Mouse (Mus musculus): ENCODE measurements at regions not wholly inside any gene's neighbourhood (a gene's known extent, or its start where the extent isn't known, plus 50 kb on each side); places are given as distances from the start of the nearest gene placed in this dataset.
"Not testable (repeated sequence)": the region's sequence is repeated elsewhere in the genome, so short reads cannot be mapped to it uniquely, and the experiment has no call there.

DNA sequence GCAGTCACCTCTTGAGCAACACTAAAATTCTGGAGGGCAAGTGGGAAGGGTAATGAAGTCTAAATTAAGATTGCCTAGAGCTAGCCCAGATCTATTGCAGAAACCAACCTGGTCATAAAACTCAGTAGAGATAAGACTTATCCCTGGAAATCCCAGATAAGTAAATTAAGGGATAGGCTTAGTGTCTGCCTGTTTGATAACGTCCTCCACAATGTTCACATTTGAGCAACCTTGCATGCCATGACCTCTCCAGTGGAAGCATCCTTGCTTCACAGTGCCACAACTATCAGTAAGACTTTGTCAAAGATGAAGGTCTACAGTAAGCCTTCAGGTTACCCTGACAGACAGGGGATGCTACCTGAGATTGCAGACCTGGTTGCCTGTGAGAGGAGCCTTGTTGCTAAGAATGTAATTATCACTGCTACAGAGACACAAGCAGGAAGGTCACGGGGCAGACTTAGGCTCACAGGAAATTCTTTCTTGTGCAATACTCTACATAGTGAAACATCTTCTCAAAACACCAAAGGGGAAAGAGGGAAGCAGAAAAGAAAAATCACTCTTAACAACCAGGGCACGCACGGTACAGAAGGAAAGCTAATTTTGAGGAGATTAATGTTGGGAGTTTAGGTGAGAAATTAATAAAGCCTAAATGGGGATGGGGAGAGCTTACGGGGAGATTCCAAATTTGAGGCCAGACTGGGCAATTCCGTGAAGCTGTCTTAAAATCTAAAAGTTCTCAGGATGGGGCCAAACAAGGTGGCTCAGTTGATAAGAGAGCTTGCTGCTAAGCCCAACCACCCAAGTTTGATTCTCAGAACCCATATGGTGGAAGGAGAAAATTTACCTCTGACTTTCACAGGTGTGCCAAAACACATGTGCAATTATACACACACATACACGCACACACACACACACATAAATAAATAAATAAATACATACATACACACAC lies 56.9 kb upstream of the Prdm9 start:
- H3K4me2 ChIP-seq = no peak overlapping the region
- H3K36me3 ChIP-seq = no peaks in the 10 kb centered on the region
- ATAC-seq (ENCODE audit: low read depth) = no peak
- H3K27me3 ChIP-seq = no peaks in the 10 kb centered on the region
- WGBS = 86% methylated on average over 7 of the region's 7 CpGs
- no peak overlapping the region for H3K27ac ChIP-seq (replicated peaks)
- no peaks in the 10 kb centered on the region for H3K4me1 ChIP-seq (replicated peaks)
- H3K9me3 ChIP-seq = no peaks in the 10 kb centered on the region
- H3K9ac ChIP-seq = no peak overlapping the region
- H3K4me3 ChIP-seq = no peak overlapping the region

DNA sequence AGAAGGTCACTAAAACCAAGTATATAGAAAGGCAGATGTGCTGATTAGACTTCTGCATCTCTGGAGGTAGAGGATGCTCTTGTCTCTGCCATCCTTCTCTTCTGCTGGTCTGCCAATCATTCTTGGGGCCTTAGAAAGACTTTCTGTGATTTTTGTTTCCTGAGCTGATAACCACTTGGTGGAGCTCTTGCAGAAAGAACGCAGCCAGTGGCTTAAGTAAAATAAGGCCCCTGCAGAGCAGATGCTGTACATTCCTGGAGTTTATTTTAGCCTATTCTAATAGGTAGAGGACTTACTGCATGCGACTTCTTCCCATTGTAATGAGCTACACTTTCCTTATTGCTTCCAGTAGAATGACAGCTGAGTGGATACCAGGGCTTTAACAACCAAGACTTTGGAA lies 58.8 kb upstream of the Prdm9 start:
- Histone ChIP-seq H3K9me3 (no peaks in the 10 kb centered on the region; the same call in 1 of the 2 replicates), H3K9ac (no peak overlapping the region), H3K36me3 (no peaks in the 10 kb centered on the region), H3K4me2 (no peak overlapping the region), H3K4me3 (no peak overlapping the region), H3K4me1 (replicated peaks) (no peaks in the 10 kb centered on the region), H3K27me3 (no peaks in the 10 kb centered on the region), H3K27ac (replicated peaks) (no peak overlapping the region)
- no peak for ATAC-seq (ENCODE audit: low read depth)
- 7% methylated on average over 2 of the region's 2 CpGs for WGBS

DNA sequence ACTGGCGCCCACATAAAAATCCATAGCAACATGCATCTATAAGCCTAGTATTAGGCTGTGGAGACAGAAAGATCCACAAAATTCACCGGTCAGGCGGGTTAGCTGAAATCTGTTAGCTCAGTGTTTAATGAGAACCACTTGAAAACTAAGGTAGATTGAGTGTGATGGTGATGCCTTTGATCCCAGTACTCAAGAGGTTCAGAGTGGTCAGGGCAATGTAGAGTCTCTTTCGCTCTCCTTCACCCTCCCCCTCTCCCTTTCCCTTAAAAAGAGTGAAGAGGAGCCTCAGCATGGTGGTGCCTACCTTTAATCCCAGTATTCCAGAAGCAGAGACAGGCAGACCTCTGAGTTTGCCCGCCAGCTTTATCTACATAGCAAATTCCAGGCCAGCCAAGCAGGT lies 66.6 kb upstream of the Prdm9 start:
- H3K4me1 ChIP-seq (replicated peaks) = no peaks in the 10 kb centered on the region
- no peak overlapping the region for H3K4me3 ChIP-seq
- no peak overlapping the region for H3K27ac ChIP-seq (replicated peaks)
- H3K4me2 ChIP-seq = no peak overlapping the region
- H3K9ac ChIP-seq = no peak overlapping the region
- no peak for ATAC-seq (ENCODE audit: low read depth)
- H3K27me3 ChIP-seq = no peaks in the 10 kb centered on the region
- WGBS = 85% methylated on average over 5 of the region's 5 CpGs
- H3K9me3 ChIP-seq = no peaks in the 10 kb centered on the region; the same call in 1 of the 2 replicates
- no peaks in the 10 kb centered on the region for H3K36me3 ChIP-seq

DNA sequence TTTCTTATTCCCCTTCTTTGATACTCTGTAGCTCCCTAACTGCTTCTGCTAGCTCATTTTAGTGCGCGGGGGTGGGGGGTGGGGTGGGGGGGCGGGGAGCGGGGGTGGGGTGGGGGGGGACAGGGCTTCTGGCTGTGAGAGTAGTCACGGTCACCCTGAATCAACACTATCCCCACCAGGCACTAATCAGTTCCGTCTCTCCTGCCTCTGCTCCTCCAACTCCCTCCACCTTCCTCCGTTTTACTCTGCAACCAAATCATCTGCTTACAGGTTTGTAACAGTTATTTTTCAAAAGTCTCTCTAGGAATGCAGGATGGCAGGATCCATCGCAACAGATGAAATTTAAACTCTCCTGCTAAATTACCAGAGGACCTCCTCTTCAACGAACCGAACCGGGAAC lies 67.5 kb upstream of the Prdm9 start:
- Histone ChIP-seq H3K36me3 (no peaks in the 10 kb centered on the region), H3K4me3 (no peak overlapping the region), H3K9ac (no peak overlapping the region), H3K27me3 (no peaks in the 10 kb centered on the region), H3K4me2 (0 out of 2 replicates have a peak overlapping the region, but pooled peaks have one; percentile 24), H3K27ac (replicated peaks) (no peak overlapping the region), H3K9me3 (no peaks in the 10 kb centered on the region; the same call in 1 of the 2 replicates), H3K4me1 (replicated peaks) (no peaks in the 10 kb centered on the region)
- ATAC-seq (ENCODE audit: low read depth) = no peak
- 25% methylated on average over 11 of the region's 11 CpGs for WGBS

DNA sequence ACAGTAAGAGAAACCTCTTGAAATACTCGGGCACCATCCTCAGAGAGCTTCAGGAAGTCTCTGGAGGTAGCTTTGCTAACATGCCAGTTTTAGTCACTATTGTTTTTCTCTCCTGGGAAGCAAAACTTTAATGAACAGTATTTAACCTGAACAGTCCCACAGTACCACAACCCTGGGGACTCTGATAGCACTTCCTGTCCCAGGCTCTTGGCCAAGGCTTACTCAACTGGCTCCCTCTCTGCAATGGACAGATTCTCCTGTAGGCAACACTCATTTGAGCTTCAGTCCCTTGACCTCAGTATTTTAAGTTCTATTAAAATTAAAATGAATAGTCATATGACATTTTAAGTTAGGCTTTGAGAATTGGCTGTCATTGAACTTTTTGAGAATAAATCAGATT lies 67.9 kb upstream of the Prdm9 start:
- Histone ChIP-seq H3K27me3 (no peaks in the 10 kb centered on the region), H3K4me2 (0 out of 2 replicates have a peak overlapping the region, but pooled peaks have one; percentile 24), H3K4me1 (replicated peaks) (no peaks in the 10 kb centered on the region), H3K27ac (replicated peaks) (no peak overlapping the region), H3K4me3 (no peak overlapping the region), H3K36me3 (no peaks in the 10 kb centered on the region), H3K9me3 (no peaks in the 10 kb centered on the region; the same call in 1 of the 2 replicates), H3K9ac (no peak overlapping the region)
- no peak for ATAC-seq (ENCODE audit: low read depth)
- 27% methylated on average over 1 of the region's 1 CpGs for WGBS

DNA sequence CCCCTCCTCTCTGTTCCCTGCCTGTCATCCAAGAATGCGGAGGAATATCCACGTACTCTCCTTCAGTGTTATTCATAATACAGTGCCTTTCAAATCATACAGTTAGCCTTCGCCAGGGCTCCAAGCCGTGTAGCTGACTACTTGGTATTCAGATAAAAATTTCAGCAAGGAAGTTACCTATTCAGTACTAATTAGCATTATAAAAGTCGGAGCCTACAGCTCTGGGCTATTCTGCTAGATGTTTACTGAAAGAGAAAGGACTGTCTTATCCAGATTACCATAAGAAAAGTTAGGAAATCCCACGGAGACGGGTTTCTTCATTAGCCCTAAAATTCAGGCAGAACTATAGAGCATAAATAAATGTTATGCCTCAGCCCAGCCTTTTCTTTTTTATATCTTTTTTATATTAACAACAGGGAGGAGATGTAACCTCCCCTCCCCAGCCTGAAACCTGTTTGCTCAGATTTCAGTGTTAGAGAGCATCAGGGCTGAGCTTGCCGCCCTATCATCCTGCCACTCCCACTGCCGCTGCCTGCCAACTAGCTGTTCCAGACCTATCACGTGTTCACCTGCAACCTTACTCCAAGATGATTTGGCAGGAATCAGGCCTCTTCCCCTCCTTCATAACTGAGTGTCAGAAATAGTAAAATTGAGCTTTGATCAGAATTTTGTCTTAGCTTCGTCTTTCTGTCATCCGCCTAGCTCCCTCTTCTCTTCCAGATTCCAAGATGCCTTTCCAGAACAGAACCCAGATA lies 65.5 kb upstream of the Chd1 start:
- H3K4me2 ChIP-seq; H3K4me3 ChIP-seq; H3K4me1 ChIP-seq (replicated peaks); H3K9me3 ChIP-seq; H3K36me3 ChIP-seq; H3K9ac ChIP-seq; ATAC-seq (ENCODE audit: low read depth); H3K27me3 ChIP-seq; H3K27ac ChIP-seq (replicated peaks): not testable (repeated sequence)
- 72% methylated on average over 12 of the region's 12 CpGs for WGBS

DNA sequence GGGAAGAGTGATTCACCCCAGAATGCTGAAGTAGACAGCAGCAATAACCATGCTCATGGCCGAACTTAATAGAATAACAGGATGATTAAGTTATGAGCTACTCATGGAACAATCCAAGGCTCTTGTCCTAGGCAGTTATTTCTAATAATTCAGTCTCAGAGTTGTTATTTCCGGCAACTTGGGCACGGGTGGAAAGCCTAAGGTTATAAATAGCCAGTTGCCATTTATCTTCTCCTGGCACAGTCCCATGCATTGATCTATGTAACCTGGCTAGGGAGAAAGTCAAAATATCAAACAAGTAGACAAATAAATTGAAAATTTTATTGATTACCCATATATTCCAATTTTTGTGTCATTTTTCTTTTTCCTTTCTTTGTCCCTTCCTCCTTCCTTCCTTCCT lies 64.0 kb upstream of the Chd1 start:
- no peak for ATAC-seq (ENCODE audit: low read depth)
- WGBS = 81% methylated on average over 3 of the region's 3 CpGs

DNA sequence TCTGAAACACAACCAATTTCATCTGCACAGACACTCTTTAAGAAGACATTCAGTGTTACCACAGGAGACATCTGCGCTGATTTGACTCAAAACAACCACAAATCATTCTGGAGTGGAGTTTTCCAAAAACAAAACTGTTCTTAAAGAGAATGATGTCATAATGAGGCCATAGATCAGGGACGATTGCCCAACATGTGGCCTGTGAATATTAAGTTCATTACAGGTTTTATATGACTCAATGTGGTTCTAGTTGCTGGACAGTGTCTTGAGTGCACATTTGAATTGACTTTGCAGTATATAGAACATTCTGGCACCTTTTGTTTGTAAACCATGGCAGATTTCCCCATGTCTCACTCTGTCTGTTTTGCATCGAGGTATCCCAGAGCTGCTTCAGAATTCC lies 63.0 kb upstream of the Chd1 start:
- no peak for ATAC-seq (ENCODE audit: low read depth)
- H3K4me3 ChIP-seq = no peak overlapping the region
- no peak overlapping the region for H3K4me2 ChIP-seq
- no peaks in the 10 kb centered on the region for H3K9me3 ChIP-seq
- H3K4me1 ChIP-seq (replicated peaks) = no peaks in the 10 kb centered on the region
- no peak overlapping the region for H3K9ac ChIP-seq
- no peaks in the 10 kb centered on the region for H3K27me3 ChIP-seq
- H3K27ac ChIP-seq (replicated peaks) = no peak overlapping the region
- no peaks in the 10 kb centered on the region for H3K36me3 ChIP-seq
- WGBS = 77% methylated on average over 3 of the region's 3 CpGs

More for the DNA sequence above, 64.0 kb upstream of the Chd1 start:
- Histone ChIP-seq H3K4me2 (no peak overlapping the region), H3K9me3 (no peaks in the 10 kb centered on the region), H3K27ac (replicated peaks) (no peak overlapping the region), H3K36me3 (no peaks in the 10 kb centered on the region), H3K4me1 (replicated peaks) (no peaks in the 10 kb centered on the region), H3K9ac (no peak overlapping the region), H3K27me3 (no peaks in the 10 kb centered on the region), H3K4me3 (no peak overlapping the region)

DNA sequence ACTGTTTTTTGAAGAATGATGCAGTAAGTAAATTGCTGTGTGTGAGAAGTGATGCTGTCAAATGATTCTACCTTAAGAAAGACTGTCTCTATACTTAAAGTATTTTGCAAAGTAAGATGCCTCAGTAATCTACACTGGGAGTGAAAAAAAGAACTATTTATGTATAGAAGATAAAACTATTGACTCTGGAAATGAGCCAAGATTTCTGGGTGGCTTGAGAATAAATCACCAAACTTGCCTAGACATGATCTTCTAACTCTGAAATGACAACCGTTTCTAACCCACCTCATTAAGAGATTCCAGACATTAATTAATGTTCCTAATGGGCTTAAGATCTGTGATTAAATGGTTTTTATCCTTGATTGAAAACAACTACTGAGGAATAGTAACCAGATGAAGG lies 58.0 kb upstream of the Chd1 start:
- no peaks in the 10 kb centered on the region for H3K36me3 ChIP-seq
- H3K9ac ChIP-seq = no peak overlapping the region
- no peak overlapping the region for H3K4me2 ChIP-seq
- no peak overlapping the region for H3K27ac ChIP-seq (replicated peaks)
- no peaks in the 10 kb centered on the region for H3K27me3 ChIP-seq
- no peak overlapping the region for H3K4me3 ChIP-seq
- WGBS = 67% methylated on average over 1 of the region's 1 CpGs
- ATAC-seq (ENCODE audit: low read depth) = no peak
- no peaks in the 10 kb centered on the region for H3K4me1 ChIP-seq (replicated peaks)
- H3K9me3 ChIP-seq = no peaks in the 10 kb centered on the region

DNA sequence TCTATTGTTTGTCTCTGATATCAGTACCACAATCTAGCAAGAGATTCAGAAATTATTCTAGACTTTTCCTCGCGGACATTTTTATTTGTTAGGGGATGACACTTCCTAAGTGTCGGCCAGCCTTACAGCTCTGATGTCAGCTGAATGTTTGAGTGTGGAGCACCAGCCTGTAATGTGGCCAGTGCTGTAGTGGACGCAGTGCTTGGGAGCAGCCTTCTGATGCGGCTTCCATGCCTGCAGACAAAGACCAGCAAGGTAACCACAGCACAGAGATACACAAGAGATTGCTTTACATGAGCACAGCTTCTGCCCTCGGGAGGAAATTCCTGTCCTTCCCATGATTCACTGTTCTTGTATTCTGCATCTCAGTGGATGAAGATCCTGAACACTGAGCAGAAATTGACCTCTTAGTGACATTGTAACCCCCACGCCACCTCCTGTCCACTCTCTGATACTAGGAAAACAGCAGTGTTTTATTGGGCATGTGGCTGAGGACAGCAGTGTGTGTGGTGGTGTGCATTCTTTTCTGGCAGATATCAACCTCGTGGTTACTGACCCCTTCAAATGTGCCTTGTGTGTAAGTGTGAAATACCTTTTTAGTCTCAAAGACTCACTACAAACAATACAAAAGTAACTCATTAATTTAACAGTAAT lies 54.6 kb upstream of the Chd1 start:
- H3K36me3 ChIP-seq = no peaks in the 10 kb centered on the region
- H3K4me3 ChIP-seq = no peak overlapping the region
- no peaks in the 10 kb centered on the region for H3K9me3 ChIP-seq
- ATAC-seq (ENCODE audit: low read depth) = no peak
- no peaks in the 10 kb centered on the region for H3K4me1 ChIP-seq (replicated peaks)
- no peak overlapping the region for H3K4me2 ChIP-seq
- H3K27ac ChIP-seq (replicated peaks) = no peak overlapping the region
- no peak overlapping the region for H3K9ac ChIP-seq
- H3K27me3 ChIP-seq = no peaks in the 10 kb centered on the region
- 69% methylated on average over 8 of the region's 8 CpGs for WGBS

DNA sequence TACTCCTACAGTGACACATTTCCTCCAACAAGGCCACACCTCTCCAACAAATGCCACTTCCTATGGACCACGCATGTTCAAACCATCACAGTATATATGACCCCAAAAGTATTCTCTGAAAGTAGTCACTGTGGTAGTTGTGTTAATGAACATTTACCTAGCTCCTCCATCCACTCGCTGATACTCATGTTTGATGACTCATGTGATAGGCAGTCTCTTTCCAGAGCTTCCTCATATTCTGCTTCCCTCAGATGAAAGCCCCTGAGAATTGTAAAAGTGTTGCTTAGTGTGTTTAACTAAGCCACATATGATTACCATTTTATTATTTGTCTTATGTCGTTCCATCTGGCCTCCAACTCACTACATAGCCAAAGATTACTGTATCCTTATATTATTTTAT lies 52.9 kb upstream of the Chd1 start:
- Histone ChIP-seq H3K27ac (replicated peaks) (no peak overlapping the region), H3K36me3 (no peaks in the 10 kb centered on the region), H3K27me3 (no peaks in the 10 kb centered on the region), H3K4me1 (replicated peaks) (no peaks in the 10 kb centered on the region), H3K4me3 (no peak overlapping the region), H3K4me2 (no peak overlapping the region), H3K9me3 (no peaks in the 10 kb centered on the region), H3K9ac (no peak overlapping the region)
- no peak for ATAC-seq (ENCODE audit: low read depth)
- 94% methylated on average over 3 of the region's 3 CpGs for WGBS
